In genomic region chr11:100927386-100927785, GRCm38 (mm10) we compare ENCODE assay signal across 1 mouse cellular context.
TF ChIP-seq lines count a peak whose summit lies in the region.

No protein-coding gene starts in this region.

TF ChIP-seq in MEL, 35 proteins besides CTCF, POLR2A, EP300 and RAD21 (continued from another document):
- TF ChIP-seq MXI1 (IDR thresholded peaks at IDR 0.05; ENCODE audit: low read depth, low read length) = no peak
- TF ChIP-seq CHD1 (IDR thresholded peaks at IDR 0.05; ENCODE audit: low read depth, low read length) = no peak
- peak; percentile 95 for TF ChIP-seq ETS1 (IDR thresholded peaks at IDR 0.05; ENCODE audit: low read depth, low read length)
- no peak for TF ChIP-seq USF2 (IDR thresholded peaks at IDR 0.05; ENCODE audit: borderline replicate concordance in 1 of 2, insufficient read depth in 1 of 2, low read depth in 1 of 2, low read length in 2 of 2)
- no peak for TF ChIP-seq E2F4 (IDR thresholded peaks at IDR 0.05; ENCODE audit: borderline replicate concordance, low read depth, low read length)
- no peak for TF ChIP-seq ZC3H11A (IDR thresholded peaks at IDR 0.05; ENCODE audit: low read depth, low read length)
- peak; percentile 69; the same call in 1 of the 2 replicates for TF ChIP-seq SIN3A (IDR thresholded peaks at IDR 0.05; ENCODE audit: low read length)
- peak; percentile 76 for TF ChIP-seq TCF12 (IDR thresholded peaks at IDR 0.05; ENCODE audit: low read depth, low read length)
- peak; percentile 90 for TF ChIP-seq ZNF384 (IDR thresholded peaks at IDR 0.05; ENCODE audit: low read depth, low read length)
- peak; percentile 83 for TF ChIP-seq RCOR1 (IDR thresholded peaks at IDR 0.05; ENCODE audit: low read depth, low read length)
- no peak for TF ChIP-seq MAZ (IDR thresholded peaks at IDR 0.05; ENCODE audit: low read depth, low read length)
- no peak for TF ChIP-seq NRF1 (IDR thresholded peaks at IDR 0.05; ENCODE audit: insufficient read depth, low read depth, low read length, poor library complexity, severe bottlenecking)
- TF ChIP-seq MEF2A (IDR thresholded peaks at IDR 0.05; ENCODE audit: extremely low read depth, insufficient replicate concordance, low read depth, low read length, poor library complexity, severe bottlenecking) = no peak
- TF ChIP-seq ZMIZ1 (IDR thresholded peaks at IDR 0.05; ENCODE audit: low read depth, low read length) = no peak
- no peak for TF ChIP-seq ZKSCAN1 (IDR thresholded peaks at IDR 0.05; ENCODE audit: low read depth, low read length)
- TF ChIP-seq ELF1 (IDR thresholded peaks at IDR 0.05; ENCODE audit: low read depth, low read length) = no peak
- no peak for TF ChIP-seq GABPA (IDR thresholded peaks at IDR 0.05; ENCODE audit: low read depth, low read length)
- no peak for TF ChIP-seq MAFK (IDR thresholded peaks at IDR 0.05; ENCODE audit: borderline replicate concordance, low read depth, low read length)
- TF ChIP-seq KAT2A (conservative IDR thresholded peaks at IDR 0.05; ENCODE audit: low read depth, low read length) = no peak
- no peak for TF ChIP-seq HCFC1 (IDR thresholded peaks at IDR 0.05; ENCODE audit: low read depth, low read length)
- TF ChIP-seq GATA1 (IDR thresholded peaks at IDR 0.05; ENCODE audit: low read depth, low read length) = peak; percentile 94
- TF ChIP-seq MYC (IDR thresholded peaks at IDR 0.05; ENCODE audit: low read depth, low read length) = peak; percentile 37; the same call in 1 of the 2 replicates
- no peak for TF ChIP-seq UBTF (IDR thresholded peaks at IDR 0.05; ENCODE audit: borderline replicate concordance, insufficient read depth, low read depth, low read length)
- no peak for TF ChIP-seq TBP (IDR thresholded peaks at IDR 0.05; ENCODE audit: low read depth, low read length)
- no peak for TF ChIP-seq NELFE (IDR thresholded peaks at IDR 0.05; ENCODE audit: low read depth, low read length)
